Mouse (Mus musculus) testis, postnatal 10 days (tissue): ENCODE data around the gene Usf3.

Experiments used
- DNase-seq: peaks from one replicate; pipeline ENCODE4 v3.0.0; 2021; ENCODE audit warnings: low spot score

The Usf3 gene

DNA sequence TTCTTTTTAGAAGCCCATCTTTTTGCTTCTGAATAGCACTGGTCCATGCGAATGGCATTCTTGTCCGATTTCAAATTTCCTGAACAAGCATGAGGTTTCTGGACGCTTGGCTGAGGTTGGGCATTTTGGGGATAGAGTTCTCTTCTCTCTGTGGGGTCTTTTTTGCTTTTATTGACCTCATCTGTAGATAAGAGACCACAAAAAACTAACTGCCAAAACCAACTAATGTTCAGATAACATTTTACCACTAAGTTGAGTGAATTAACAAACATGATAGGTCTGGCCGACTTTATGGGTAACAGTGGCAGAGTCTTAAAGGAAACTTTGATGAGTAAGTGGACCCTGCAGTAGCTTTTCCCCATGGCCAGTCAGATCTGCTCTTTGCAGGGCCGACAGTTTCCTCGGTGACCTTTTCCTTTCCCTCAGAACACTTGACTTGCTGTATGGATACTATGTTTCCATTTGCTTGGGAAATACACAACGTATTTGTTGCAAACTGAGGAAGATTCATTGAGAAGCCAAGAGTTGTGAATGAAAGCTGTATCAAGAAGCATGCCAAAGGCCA, 1.0 kb downstream of the Usf3 start:
- no peak for DNase-seq

- DNase-seq, result no peak
These were observed 2.0 kb downstream of the Usf3 start for GRCm38 (mm10) chr16:44175001-44175400.

DNA sequence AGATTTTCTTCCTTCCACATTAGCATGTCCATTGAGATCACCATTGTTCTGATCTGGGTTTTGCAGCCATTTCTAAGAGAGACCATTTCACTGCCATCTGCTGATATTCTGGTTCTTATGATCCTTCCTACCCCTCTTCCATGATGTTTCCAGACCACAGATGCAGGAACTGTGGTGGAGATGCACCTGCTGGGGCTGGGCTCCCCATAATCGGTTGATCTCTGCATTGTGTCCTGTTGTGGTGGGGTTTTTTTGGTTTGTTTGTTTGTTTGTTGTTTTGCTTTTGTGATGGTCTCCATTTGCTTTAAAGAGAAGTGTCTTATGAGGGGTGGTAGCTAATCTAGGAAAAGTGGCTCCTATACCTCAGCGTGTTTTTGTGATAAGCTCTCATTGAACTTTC, 3.5 kb downstream of the Usf3 start:
- DNase-seq, result no peak

- no peak for DNase-seq
These were observed 5.5 kb downstream of the Usf3 start for GRCm38 (mm10) chr16:44178555-44178954.

GRCm38 (mm10) chr16:44182597-44182996, 9.6 kb downstream of the Usf3 start:
- no peak for DNase-seq

- DNase-seq, result no peak
These were observed 11.7 kb downstream of the Usf3 start for GRCm38 (mm10) chr16:44184769-44185168.

DNA sequence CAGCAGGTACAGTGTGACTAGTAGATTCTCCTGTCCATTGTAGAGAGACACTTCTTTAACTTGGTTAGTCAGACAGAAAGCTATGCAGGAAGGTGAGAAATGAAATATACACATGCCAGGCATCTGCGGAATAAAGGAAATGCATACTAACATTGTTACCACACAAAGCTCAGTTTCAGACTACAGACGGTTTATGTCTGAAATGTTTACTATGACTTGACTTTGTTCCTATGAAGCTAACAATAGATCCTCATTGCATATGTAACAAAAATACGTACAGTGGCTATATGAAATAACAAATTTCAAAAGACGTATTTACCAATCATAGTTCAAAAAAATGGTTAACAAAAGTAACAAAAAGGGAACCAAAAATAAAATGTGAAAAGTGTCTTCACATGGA, 14.1 kb downstream of the Usf3 start:
- no peak for DNase-seq

DNA sequence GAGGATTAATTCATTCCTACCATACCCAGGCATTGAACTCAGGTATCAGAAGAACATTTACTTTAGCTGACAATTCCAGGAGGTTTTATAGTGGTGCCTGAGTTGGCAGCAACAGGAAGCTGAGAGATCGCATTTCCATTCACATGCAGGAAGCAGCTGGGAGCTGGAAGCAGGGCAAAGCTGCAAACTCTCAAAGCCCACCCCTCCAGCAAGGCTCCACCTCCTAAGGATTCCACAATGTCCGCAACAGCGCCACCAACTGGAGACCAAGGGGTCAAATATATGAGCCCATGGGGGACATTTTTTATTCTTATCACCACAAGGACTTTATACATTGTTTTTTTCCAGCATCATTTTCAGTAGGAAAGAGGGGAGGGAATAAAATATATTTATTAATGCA, 15.7 kb downstream of the Usf3 start:
- no peak for DNase-seq

GRCm38 (mm10) chr16:44190032-44190431, 17.0 kb downstream of the Usf3 start:
- DNase-seq, result no peak

DNA sequence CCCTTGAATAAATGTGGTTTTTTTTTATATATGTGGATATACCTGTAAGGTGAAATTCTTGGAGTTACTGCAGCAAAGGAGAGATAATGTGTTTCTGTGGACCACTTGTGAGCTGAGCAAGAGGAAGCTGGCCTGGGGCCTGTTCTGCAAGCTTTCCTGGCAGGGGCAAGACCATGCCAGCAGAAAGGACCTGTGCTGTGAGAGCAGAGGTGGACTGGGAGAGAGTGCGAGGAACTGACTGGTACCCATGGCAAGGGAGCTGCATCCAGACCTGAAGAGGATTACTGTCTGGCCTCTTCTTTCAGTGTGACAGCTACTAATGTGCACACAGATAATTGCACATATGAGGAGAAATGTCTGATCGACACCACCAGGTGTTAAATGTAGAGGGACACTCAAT, 17.9 kb downstream of the Usf3 start:
- no peak for DNase-seq

GRCm38 (mm10) chr16:44199066-44199703, 26.1 kb downstream of the Usf3 start:
- DNase-seq, result no peak

DNA sequence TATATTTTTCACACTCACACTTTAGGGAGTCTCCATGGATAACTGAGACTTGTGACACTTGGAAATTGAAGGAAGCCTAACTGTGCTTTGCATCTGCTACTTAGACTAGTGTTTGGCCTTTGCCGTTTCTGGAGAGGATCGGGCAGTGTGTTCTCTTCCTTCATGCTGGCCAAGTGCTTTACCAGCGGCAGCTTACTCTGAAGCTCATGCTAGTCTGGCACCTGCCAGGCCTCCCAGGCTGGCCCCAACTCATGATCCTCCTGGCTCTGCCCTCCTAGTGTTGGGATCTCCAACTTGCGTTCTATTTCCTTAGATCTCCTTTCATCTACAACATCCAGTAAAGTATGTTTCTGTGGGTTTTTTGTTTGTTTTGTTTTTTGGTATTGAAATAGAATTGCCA, 27.1 kb downstream of the Usf3 start:
- DNase-seq, result no peak

DNA sequence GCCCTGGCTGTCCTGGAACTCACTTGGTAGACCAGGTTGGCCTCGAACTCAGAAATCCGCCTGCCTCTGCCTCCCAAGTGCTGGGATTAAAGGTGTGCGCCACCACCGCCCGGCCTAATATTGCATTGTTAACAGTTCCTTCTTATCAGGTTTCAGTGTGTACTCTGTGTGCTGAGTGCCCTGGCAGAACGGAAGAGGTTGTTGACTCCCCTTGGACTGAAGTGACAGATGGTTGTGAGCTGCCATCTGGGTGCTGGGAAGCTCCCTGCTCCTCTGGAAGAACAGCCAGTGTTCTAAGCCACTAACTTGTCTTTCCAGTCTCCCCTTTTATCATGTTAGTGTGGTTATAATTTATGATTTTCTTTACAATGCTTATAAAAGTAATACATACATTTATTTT, 31.3 kb downstream of the Usf3 start:
- DNase-seq, result no peak

DNA sequence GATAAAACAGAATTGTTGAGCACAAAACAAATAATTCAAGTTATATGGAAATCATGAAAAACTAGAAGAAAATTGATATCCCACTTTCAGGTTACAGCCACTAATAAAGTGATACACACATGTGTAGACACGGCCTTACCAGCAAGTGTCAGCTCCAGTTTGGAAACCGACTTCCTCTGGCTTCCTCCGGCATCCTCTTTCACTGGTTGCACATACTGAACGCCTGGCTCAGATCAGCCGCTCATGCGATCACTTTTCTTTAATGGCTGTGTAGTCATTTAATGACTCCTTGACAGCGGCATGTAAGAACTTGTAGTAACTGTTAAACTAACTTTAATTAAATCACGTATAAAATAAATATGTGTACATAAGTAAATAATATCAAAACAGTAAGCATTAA, 32.9 kb downstream of the Usf3 start:
- DNase-seq, result no peak

DNA sequence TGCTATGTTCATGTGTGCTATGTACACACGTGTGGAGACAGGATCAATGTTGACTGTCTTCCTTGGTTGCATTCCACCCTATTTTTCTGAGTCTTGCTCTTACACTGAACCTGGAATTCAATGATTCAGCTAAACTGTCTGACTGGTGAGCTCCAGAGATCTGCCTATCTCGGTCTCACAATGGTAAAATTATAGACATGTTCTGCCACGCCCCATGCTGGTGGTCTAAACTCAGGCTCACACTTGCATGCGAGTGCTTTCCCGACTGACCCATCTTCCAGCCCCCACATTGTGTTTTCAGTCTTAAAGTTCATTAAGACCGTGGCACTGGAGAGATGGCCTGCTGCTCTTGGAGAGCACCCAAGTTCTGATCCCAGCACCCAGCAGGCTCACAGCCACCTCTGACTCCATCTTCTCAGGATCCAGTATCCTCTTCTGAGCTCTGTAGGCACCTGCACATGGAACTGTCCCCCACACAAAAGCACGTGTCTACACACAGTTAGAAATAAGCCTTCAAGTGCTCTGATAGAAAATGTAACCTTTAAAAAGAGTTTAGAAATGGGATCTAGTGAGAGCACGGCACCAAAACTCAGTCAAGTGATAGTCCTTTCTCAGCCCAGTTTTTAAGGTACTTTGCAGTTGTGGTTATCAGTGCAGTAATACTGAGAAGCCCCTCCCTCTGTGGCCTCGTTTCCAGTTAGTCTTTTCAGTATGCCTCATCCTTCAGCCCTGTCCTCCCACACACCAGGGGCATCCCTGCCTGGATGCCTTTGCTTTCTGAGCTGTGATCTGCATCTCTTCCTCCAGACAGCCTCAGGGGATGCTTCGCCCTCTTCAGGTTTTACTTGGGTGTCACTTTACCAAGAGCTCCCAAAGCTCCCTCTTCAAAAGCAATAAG, 37.4 kb downstream of the Usf3 start:
- DNase-seq, result no peak

- no peak for DNase-seq
These were observed 38.0 kb downstream of the Usf3 start for GRCm38 (mm10) chr16:44211054-44211414.

DNA sequence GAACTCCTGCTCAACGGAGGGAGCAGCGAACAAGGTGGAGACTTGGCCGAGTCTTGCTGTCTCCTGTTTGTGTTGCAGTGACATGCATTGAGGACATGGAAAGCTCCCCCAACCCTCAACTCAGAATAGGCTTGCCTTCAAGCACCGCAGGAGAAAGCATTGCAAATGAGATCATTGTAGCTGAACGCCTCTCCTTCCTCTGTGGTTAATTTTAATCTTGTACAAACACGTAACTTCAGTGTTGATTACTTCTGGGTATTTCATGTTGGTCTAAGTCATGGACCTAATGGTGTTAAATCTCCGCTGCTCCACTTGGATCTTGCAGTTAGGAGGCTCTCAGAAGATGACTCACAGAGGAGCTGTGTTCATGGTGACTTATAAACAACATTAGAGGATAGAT, 39.7 kb downstream of the Usf3 start:
- DNase-seq, result no peak

- DNase-seq, result no peak
These were observed 42.5 kb downstream of the Usf3 start for GRCm38 (mm10) chr16:44215513-44215912.

DNA sequence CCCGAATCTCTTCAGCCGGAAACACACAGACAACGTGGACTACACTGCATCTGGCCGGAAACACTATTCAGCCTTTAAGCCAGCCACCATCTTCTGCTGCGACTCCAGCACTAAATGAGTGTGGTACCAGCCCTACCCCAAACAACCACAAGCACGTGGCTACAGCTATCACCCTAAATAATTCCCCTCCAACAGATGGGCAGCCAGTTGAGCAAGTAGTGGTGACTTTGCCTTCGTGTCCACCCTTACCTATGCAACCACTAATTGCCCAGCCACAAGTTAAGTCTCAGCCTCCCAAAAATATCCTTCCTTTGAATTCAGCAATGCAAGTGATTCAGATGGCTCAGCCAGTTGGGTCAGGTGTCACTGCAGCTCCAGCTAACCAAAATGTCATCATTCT, 43.4 kb downstream of the Usf3 start:
- DNase-seq, result no peak

- no peak for DNase-seq
These were observed 48.4 kb downstream of the Usf3 start for GRCm38 (mm10) chr16:44221463-44221862.

DNA sequence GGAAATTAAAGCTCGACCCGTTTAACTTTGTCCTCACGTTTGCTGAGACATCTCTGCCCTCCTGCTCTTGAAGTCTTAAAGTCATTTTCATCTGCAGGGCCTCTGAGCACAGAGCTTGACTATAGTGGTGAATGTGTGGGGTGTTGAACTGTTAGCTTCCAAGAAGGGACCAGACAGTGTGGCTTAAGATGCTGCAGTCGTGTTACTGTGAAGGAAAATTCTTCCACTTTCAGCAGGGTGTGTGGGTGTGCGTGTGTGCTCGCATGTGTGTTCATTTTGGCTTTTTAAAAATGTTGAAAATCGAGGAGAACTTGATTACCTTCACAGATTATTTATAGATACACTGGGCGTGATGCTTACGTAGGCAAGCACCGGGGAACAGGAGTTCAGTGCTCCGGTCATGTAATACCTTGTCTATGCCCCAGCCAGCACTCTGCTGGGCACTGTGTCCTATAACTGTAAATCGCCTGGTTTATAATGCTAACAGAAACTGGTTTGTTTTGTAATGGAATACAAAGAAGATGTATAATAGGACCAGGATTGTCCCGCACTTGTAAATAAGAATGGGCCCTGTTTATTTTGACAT, 53.8 kb downstream of the Usf3 start:
- DNase-seq, result no peak

GRCm38 (mm10) chr16:44233019-44233418, 60.0 kb downstream of the Usf3 start:
- DNase-seq, result no peak

DNA sequence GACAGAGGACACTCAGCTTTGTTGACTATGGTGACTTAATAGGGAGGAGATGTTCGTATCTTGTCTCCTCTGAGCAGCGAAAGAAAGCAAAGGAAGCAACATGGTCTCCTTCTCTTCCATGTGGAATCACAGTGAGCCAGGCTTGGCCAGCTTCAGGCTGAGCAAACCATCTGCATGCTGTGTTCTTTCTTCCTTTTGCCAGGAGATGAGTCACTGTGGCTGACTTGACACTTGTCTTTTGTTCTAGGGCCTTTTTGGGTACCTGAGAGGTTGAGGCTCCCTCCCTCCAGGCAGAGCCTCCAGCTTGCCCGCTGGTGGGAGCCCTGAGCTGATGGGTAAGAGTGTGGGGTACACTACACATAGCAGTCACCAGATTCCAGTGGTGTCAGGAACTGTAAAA, 64.8 kb downstream of the Usf3 start:
- DNase-seq, result no peak
